Mouse (Mus musculus): Measurements from ENCODE around the gene Itgav. TPM values are rescaled to one million over a fixed set of nuclear protein-coding genes. Genes with fewer than 3 reads are reported as not detected.
A peak's percentile ranks its signal among the peaks of the same experiment; 100 is the strongest.
"Not testable (repeated sequence)": the region's sequence is repeated elsewhere in the genome, so short reads cannot be mapped to it uniquely, and the experiment has no call there.

Itgav gene
- polyA plus RNA-seq, 1 experiment from 2014 or later = 44.4 TPM

DNA sequence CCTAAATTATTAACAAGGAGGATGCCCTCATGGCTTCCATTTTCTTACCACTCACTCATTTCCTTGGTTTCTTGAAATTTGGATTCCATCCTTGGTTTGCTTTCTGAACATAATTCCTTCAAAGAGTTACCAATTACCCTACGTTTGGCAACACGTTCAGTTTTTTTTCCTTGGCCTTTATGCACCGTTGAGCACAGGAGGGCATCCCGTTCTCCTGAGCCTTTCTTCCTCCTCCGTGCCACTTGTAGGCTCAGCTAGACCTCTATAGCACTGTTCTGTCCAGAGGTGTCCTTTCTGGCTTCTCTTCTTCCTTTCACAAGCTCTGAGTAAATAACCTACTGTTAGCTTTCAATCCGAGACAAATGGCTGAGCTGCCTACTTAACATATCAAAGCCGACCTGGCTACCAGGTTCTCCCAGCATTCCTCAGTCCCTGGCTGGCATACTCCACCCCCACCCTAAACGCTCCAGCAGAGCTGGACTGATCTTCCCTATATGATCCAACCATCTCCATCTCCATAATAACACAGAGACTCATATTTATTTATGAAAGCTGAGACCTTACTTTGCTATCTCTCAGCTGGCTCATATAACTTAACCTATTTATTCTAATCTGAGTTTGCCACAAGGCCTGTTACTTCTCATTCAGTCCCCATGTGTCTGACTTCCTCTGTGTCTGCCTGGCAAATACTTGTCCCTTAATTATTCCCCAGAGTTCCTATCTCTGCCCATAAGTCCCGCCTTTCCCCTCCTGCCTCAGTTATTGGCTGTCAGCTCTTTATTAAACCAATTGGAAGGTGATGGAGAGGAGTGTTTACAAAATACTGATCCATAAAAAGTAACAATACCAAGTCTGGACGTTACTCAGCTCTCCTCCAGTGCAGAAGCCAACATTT lies 31.3 kb upstream of the Itgav start:
- Histone ChIP-seq H3K27ac (0 out of 2 replicates have a peak overlapping the region, but pooled peaks have one; percentile 42), H3K9me3 (no peaks in the 10 kb centered on the region), H3K36me3 (replicated peaks) (no peaks in the 10 kb centered on the region), H3K4me2 (no peak overlapping the region), H3K27me3 (no peaks in the 10 kb centered on the region), H3K9ac (no peak overlapping the region), H3K4me1 (peaks cover 8% of the 10 kb centered on the region), H3K4me3 (replicated peaks) (no peak overlapping the region)
- ATAC-seq (ENCODE audit: low FRiP score) = peak; percentile 55; the same call in 1 of the 2 replicates
- 18% methylated on average over 10 of the region's 10 CpGs for WGBS

DNA sequence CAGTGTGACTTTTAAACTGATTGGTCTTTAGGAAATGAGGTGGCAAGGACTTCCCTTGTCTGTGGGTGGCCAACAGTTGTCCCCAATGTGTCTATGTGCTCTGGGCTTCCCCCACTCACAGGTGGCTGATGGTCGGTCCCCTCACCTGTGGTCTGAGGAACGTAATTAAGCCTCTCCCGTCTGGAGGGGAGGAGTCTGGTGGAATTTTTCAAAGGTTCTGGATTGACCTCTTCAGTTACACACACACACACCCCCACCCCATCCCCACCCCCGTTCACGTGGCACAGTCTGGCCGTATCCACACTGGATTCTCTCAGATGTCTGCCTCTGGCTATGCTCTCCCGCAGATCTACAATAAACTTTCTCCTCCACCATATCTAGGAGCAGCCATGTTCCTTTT lies 30.1 kb upstream of the Itgav start:
- no peak overlapping the region for H3K4me2 ChIP-seq
- H3K9ac ChIP-seq = no peak overlapping the region
- H3K4me1 ChIP-seq = peaks cover 8% of the 10 kb centered on the region
- H3K4me3 ChIP-seq (replicated peaks) = no peak overlapping the region
- H3K27ac ChIP-seq = no peak overlapping the region
- H3K36me3 ChIP-seq (replicated peaks) = no peaks in the 10 kb centered on the region
- H3K27me3 ChIP-seq = no peaks in the 10 kb centered on the region
- 88% methylated on average over 7 of the region's 7 CpGs for WGBS
- no peak for ATAC-seq (ENCODE audit: low FRiP score)
- H3K9me3 ChIP-seq = no peaks in the 10 kb centered on the region

DNA sequence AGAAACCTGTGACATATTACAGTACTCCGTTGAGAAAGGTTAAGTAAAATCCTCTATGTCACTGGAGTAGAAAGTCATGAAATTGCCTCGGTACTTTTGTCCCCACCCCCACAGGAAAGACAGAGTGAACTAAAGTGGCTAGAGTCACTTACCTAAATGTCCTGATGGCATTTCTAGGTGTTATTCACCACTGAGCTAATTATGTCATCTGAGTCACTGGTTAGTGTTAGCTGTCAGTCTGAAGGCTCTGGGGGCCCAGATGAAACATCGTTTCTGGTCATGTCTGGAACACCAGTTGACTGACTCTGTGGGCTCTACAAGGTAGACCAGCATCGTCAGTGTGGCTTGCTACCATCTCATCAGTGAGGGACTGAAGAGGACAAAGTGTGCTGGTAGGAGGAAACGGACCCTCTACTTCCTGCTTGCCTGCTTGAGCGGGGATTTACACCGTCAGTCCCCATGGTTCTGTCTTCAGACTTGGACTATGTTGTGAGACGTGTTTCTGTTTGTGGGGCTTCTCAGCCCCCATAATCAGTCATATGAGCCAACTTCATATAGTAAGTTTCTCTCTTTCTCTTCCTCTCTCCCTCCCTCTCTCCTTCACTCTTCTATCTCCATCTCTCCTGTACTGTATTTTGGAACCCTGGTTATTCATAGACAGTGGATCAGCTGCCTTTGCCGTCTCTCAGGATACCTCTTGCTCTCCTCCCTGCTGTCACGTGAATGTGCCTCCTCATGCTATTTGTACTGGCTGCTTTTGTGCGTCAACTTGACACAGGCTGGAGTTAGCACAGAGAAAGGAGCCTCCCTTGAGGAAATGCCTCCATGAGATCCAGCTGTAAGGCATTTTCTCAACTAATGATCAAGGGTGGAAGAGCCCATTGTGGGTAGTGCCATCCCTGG lies 28.6 kb upstream of the Itgav start:
- Histone ChIP-seq H3K4me2 (no peak overlapping the region), H3K27me3 (no peaks in the 10 kb centered on the region), H3K27ac (no peak overlapping the region), H3K36me3 (replicated peaks) (no peaks in the 10 kb centered on the region), H3K9me3 (no peaks in the 10 kb centered on the region), H3K9ac (no peak overlapping the region), H3K4me3 (replicated peaks) (no peak overlapping the region), H3K4me1 (peaks cover 8% of the 10 kb centered on the region)
- ATAC-seq (ENCODE audit: low FRiP score) = no peak
- 80% methylated on average over 11 of the region's 11 CpGs for WGBS

DNA sequence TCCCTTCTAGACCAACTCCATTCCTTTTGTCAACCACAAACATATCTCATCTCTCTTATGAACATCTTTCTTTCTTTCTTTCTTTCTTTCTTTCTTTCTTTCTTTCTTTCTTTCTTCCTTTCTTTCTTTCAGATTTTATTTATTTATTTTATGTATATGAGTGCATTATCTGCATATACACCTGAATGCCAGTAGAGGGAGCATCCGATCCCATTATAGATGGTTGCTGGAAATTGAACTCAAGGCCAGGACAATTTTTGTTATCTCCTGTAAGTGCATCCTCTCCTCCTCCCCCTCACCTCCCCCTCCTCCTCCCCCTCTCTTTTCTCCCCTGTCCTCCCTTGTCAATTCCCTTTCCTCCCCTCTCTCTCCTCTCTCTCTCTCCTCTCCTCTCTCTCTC lies 25.7 kb upstream of the Itgav start:
- Histone ChIP-seq H3K4me2 (no peak overlapping the region), H3K9ac (no peak overlapping the region), H3K9me3 (no peaks in the 10 kb centered on the region), H3K27me3 (no peaks in the 10 kb centered on the region), H3K4me3 (replicated peaks) (no peak overlapping the region), H3K4me1 (no peaks in the 10 kb centered on the region), H3K27ac (no peak overlapping the region), H3K36me3 (replicated peaks) (no peaks in the 10 kb centered on the region)
- no peak for ATAC-seq (ENCODE audit: low FRiP score)
- 77% methylated on average over 1 of the region's 1 CpGs for WGBS

DNA sequence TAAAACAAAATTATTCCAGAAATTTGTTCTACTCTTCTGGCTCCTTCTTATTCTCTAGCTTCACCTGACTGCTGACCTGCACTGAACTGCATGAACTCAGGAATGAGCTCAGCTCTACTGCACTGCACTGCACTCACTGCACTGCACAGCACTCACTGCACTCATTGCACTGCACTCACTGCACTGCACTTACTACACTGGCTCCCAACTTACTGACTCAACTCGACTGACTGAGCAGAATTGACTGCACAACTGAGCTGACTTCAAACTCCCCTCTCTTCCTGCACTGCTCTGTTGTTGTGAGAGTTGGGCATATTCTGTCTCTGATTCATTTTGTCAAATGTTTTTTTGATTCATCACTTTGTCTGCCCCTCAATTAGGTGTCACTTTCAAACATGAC lies 24.9 kb upstream of the Itgav start:
- Histone ChIP-seq H3K4me1 (no peaks in the 10 kb centered on the region), H3K4me2 (no peak overlapping the region), H3K9ac (no peak overlapping the region), H3K36me3 (replicated peaks) (no peaks in the 10 kb centered on the region), H3K9me3 (no peaks in the 10 kb centered on the region), H3K4me3 (replicated peaks) (no peak overlapping the region), H3K27ac (no peak overlapping the region), H3K27me3 (no peaks in the 10 kb centered on the region)
- WGBS = 43% methylated on average over 1 of the region's 1 CpGs
- ATAC-seq (ENCODE audit: low FRiP score) = no peak

DNA sequence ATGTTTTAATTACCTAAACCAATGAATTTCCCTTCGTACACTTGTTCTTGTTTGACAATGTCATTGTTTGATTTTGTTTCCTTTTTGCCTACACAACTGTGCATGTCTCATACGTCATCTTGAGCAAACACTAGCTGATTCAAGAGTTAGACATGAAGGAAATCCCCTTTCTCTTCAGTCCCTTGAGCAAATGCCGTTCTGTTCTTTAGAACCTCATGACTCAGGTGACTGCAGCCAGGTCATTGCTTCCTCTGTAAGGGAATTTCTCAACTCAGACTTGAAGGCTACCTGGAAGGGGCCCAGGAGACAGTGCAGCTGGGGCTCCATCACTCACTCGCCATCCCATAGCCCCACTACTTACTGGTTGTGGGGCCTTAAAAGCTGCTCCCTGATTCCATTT lies 23.5 kb upstream of the Itgav start:
- H3K4me2 ChIP-seq = no peak overlapping the region
- H3K36me3 ChIP-seq (replicated peaks) = no peaks in the 10 kb centered on the region
- no peak overlapping the region for H3K9ac ChIP-seq
- ATAC-seq (ENCODE audit: low FRiP score) = no peak
- H3K4me3 ChIP-seq (replicated peaks) = no peak overlapping the region
- no peaks in the 10 kb centered on the region for H3K4me1 ChIP-seq
- no peaks in the 10 kb centered on the region for H3K9me3 ChIP-seq
- WGBS = 86% methylated on average over 4 of the region's 4 CpGs
- no peaks in the 10 kb centered on the region for H3K27me3 ChIP-seq
- no peak overlapping the region for H3K27ac ChIP-seq

DNA sequence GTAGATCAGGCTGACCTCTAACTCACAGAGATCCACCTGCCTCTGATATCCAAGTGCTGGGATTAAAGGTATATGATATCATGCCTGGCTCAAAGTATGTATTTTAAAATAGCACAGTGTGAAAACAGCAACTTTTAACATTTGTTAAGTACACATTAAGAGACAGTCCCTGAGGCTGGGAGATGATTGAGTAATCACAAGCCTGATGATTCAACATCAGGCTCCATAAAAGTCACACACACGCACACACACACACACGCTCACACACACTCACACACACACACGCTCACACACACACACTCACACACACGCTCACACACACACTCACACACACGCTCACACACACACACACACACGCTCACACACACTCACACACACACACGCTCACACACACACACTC lies 21.8 kb upstream of the Itgav start:
- Histone ChIP-seq H3K4me1 (no peaks in the 10 kb centered on the region), H3K27ac (no peak overlapping the region), H3K36me3 (replicated peaks) (no peaks in the 10 kb centered on the region), H3K9ac (no peak overlapping the region), H3K4me3 (replicated peaks) (no peak overlapping the region), H3K4me2 (no peak overlapping the region), H3K9me3 (no peaks in the 10 kb centered on the region), H3K27me3 (no peaks in the 10 kb centered on the region)
- 94% methylated on average over 7 of the region's 7 CpGs for WGBS
- ATAC-seq (ENCODE audit: low FRiP score) = no peak

DNA sequence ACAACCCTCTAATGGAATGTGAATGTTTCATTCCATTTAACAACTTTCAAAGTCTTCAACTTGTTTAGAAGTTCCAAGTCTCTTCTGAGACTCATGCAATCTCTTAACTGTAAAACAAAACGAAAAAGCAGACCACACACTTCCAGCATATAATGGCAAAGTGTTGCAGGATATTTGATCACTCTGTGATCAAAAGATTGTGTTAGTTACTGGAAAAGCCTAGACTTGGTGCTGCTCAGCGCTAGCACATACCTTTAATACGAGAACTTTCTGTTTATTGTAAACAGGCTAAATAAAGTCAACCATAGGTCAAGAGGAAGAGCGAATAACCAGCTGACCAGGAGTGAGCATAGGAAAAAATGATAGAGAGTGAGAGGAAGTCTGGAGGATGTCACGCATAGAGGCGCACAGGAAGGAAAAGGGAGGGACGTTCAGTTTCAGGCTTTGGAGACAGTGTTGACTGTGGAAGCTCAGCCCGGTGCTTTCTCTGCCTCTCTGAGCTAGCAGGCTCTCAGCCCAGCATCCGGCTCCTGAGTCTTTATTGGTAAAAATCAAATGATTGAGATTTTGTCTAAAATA lies 18.5 kb upstream of the Itgav start:
- no peak for ATAC-seq (ENCODE audit: low FRiP score)
- H3K36me3 ChIP-seq (replicated peaks) = no peaks in the 10 kb centered on the region

DNA sequence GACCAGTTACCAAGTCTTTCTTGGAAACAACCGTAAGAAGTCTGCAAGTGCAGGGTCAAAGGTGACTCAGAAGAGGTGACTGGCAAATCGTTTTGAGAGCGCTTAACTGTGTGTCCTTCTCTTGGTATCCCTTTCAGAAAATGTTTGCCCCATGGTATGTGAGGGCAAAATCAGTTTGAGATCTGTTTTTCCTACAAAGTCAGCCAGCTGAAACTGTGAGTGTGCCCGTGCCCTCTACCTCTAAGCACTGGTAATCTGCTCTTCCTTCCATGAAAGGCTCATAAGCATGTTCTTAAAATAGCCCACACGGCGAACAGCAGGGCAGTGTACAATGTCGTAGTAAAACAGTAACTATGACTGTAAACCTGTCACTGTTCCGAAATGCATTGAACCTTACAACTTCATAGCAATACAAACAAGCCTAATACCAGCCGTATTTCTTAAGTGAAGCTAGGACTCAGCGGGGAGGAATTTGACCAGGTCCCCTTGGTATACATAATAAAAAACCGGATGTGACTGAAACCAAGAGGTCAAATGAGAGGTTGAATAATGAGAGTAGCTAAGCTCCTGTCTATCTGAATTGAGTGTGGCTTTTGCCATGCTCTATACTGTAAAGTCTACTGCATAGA lies 14.2 kb upstream of the Itgav start:
- H3K9ac ChIP-seq = no peak overlapping the region
- no peak overlapping the region for H3K4me2 ChIP-seq
- H3K9me3 ChIP-seq = no peaks in the 10 kb centered on the region
- H3K36me3 ChIP-seq (replicated peaks) = no peaks in the 10 kb centered on the region
- H3K27ac ChIP-seq = no peak overlapping the region
- no peaks in the 10 kb centered on the region for H3K27me3 ChIP-seq
- no peak for ATAC-seq (ENCODE audit: low FRiP score)
- 84% methylated on average over 11 of the region's 11 CpGs for WGBS
- H3K4me3 ChIP-seq (replicated peaks) = no peak overlapping the region
- no peaks in the 10 kb centered on the region for H3K4me1 ChIP-seq

More for the DNA sequence above, 18.5 kb upstream of the Itgav start:
- no peak overlapping the region for H3K27ac ChIP-seq
- H3K27me3 ChIP-seq = no peaks in the 10 kb centered on the region
- WGBS = 87% methylated on average over 9 of the region's 9 CpGs
- H3K4me2 ChIP-seq = no peak overlapping the region
- no peaks in the 10 kb centered on the region for H3K4me1 ChIP-seq
- no peak overlapping the region for H3K4me3 ChIP-seq (replicated peaks)
- no peak overlapping the region for H3K9ac ChIP-seq
- no peaks in the 10 kb centered on the region for H3K9me3 ChIP-seq

DNA sequence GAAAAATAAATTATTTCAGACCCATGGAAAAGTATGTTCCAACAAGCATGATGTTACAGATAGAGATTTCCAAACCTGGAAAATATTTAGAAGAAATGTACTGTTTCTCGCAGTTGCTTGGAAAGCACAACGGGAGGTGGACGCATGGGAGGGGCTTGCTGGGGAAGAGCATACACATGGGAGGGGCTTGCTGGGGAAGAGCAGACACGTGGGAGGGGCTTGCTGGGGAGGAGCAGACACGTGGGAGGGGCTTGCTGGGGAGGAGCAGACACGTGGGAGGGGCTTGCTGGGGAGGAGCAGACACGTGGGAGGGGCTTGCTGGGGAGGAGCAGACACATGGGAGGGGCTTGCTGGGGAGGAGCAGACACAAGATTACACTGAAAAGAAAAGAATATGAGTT lies 10.9 kb upstream of the Itgav start:
- 67% methylated on average over 7 of the region's 7 CpGs for WGBS
- H3K4me3 ChIP-seq (replicated peaks); H3K27ac ChIP-seq; H3K27me3 ChIP-seq; H3K9ac ChIP-seq; ATAC-seq (ENCODE audit: low FRiP score); H3K36me3 ChIP-seq (replicated peaks); H3K4me1 ChIP-seq; H3K4me2 ChIP-seq; H3K9me3 ChIP-seq: not testable (repeated sequence)

DNA sequence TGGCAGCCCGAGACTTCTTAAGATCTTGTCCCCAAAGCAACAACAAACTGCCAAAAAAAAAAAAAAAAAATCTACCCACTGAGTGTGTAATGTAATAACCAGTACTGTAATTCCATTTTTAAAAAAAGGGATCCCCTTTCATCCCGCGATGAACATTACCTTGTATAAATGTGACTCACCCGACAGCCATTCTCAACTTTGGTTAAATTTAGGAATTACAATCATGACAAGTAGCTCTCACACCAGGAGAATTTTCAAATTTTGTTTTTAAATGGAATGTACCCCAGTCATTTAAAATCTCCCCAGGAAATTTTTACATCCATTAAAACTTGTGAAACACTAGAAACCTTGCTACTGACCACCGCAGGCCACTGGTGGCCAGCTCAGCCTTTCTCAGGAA lies 10.3 kb upstream of the Itgav start:
- no peak overlapping the region for H3K4me3 ChIP-seq (replicated peaks)
- WGBS = 97% methylated on average over 5 of the region's 5 CpGs
- ATAC-seq (ENCODE audit: low FRiP score) = no peak
- no peaks in the 10 kb centered on the region for H3K36me3 ChIP-seq (replicated peaks)
- no peak overlapping the region for H3K4me2 ChIP-seq
- H3K27ac ChIP-seq = no peak overlapping the region
- H3K4me1 ChIP-seq = no peaks in the 10 kb centered on the region
- H3K27me3 ChIP-seq = no peaks in the 10 kb centered on the region
- H3K9me3 ChIP-seq = no peaks in the 10 kb centered on the region
- no peak overlapping the region for H3K9ac ChIP-seq

DNA sequence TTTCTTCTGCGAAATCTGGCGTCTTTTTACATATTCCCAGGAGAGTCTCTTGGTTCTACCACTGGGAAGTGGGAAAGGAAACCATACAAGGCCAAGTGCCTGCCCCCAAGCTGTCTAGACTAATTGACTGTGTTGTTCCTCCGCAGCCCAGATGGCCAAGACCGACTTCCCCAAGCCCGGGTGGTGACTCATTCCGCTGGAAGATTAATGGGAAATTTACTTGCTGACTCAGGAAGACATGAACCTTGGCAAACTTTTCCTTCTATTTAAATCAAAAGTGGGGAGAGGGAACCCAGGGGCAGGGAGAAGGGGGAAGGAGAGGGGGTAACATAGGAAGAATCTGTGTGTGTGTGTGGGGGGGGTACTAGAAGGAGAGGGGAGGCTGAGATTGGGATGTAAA lies 9.4 kb upstream of the Itgav start:
- no peak overlapping the region for H3K9ac ChIP-seq
- no peaks in the 10 kb centered on the region for H3K4me1 ChIP-seq
- no peaks in the 10 kb centered on the region for H3K27me3 ChIP-seq
- no peaks in the 10 kb centered on the region for H3K36me3 ChIP-seq (replicated peaks)
- H3K9me3 ChIP-seq = no peaks in the 10 kb centered on the region
- H3K27ac ChIP-seq = no peak overlapping the region
- WGBS = 68% methylated on average over 6 of the region's 6 CpGs
- no peak overlapping the region for H3K4me2 ChIP-seq
- H3K4me3 ChIP-seq (replicated peaks) = no peak overlapping the region
- ATAC-seq (ENCODE audit: low FRiP score) = no peak
